Mouse (Mus musculus): ENCODE data around the gene Epha10.

DNA sequence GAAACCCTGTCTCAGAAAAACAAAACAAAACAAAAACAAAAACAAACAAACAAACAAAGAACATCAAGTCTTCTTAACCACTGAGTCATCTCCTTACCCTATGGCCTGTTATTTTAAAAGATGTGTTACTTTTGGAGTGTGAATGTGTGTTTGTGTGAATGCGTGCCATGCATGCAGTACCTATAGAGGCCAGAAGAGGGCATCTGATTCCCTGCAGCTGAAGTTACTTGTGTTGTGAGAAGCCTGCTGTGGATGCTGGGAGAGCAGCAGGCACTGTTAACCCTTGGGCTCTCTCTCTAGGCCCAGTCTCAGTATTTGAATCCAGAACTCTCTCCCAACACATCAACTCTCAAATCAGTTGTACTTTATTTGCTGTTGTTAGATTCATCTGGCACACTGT is 8.0 kb upstream of the Epha10 start:
- no peak for TF ChIP-seq CTCF (IDR thresholded peaks at IDR 0.05; ENCODE audit: low read depth, low read length)
- no peak for TF ChIP-seq GATA1 (IDR thresholded peaks at IDR 0.05; ENCODE audit: borderline replicate concordance, low read length)
- no peak for TF ChIP-seq POLR2AphosphoS5 (IDR thresholded peaks at IDR 0.05; ENCODE audit: insufficient replicate concordance, low read depth, low read length)

All from G1E (cell line).